Mouse (Mus musculus) heart, postnatal 14 days (tissue): ENCODE measurements around the gene Myo1e. TPM values are rescaled to one million over a fixed set of nuclear protein-coding genes. Genes with fewer than 3 reads are reported as not detected.

Experiments used
- DNase-seq, 2 experiments: peaks; one replicate each; pipeline ENCODE4 v3.0.0; 2021 to 2022
- intact Hi-C: fragments of 180-260 bp; cut with DNase I; formaldehyde crosslinking; loops from one replicate; pipeline ENCODE4 v1.15.1; 2025
- long read RNA-seq, 2 experiments: library from polyadenylated mRNA; stranded (forward); transcript quantifications; one replicate each; pipeline ENCODE4 v2.0.0; 2021
- total RNA-seq, 2 experiments: library from RNA; stranded (reverse); gene quantifications; 2 replicates each; pipeline ENCODE4 v1.2.3; 2021

The Myo1e gene
- 10 to 100 TPM; 14.6 to 17.6 TPM for total RNA-seq
- long read RNA-seq, experiment 1, full-length matches to known transcripts: 18 of 27 reads
- long read RNA-seq, experiment 1, partial matches to known transcripts: 3 of 27 reads
- long read RNA-seq, experiment 1, other reads (novel, unspliced or antisense): 6 of 27 reads
- long read RNA-seq, experiment 2, full-length matches to known transcripts: 19 of 28 reads
- long read RNA-seq, experiment 2, partial matches to known transcripts: 4 of 28 reads
- long read RNA-seq, experiment 2, other reads (novel, unspliced or antisense): 5 of 28 reads

DNA sequence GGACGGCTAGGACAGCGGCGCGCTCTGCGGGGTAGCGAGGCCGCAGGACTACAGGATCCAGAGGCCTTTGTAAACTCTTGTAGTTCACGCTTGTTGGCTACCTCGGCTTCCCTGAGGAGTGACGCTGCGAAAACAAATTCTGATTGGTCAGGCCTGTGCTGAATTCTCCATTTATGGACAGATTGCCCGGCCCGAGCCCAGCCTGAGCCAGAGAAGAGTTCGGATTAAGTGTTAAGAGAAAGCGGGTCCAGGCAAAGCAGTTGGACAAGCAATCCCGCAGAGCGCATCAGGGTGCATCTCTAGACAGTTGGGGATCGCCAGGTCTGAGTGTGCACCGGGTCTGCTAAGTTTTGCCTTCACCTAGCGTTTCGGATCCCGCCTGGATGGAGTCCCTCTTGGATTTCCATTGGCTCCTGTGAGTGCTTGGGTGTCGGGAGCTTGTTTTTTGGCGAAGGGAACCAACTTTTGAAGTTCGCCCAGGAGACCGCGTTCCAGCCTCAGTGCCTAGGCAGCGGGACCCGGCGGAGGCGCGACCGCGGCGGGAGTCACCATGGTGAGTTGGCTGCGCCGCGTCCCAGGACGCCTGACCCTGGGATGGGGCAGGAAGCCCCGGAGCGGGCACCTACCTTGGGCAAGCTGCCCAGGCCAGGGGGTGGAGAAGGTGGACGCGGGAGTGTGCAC, at the start of gene Myo1e:
Gene Myo1e (plus strand): TSS at position 200 of the 681 bp plus-strand sequence.
- intact Hi-C loops: loop anchor here (5.0 to 10.0 kb wide), 4 partner anchors 55 to 298 kb away; partner anchors contain the start of genes Fam81a and Rnf111
- DNase-seq: peak; percentile 85 to 89

DNA sequence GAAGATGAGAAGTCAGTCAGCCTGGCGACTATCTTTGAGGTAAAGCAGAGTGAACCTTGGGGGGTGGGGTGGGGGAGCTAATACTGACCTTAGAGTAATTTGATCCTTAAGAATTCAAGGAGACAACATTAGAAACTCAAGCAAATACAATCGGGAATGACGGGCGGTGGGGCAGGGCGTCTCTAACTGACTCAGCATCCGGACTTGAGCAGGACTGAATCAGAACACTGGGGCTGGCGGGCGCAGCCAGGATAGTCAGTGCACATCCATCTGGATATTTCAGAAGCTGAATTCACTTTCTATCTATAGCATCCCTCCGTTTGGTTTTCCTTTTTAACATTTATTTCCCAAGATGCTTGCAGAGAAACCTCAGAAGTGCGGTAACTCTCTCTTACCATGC, 47.1 kb upstream of the Myo1e start:
- intact Hi-C loops: no loop called here
- no peak for DNase-seq

DNA sequence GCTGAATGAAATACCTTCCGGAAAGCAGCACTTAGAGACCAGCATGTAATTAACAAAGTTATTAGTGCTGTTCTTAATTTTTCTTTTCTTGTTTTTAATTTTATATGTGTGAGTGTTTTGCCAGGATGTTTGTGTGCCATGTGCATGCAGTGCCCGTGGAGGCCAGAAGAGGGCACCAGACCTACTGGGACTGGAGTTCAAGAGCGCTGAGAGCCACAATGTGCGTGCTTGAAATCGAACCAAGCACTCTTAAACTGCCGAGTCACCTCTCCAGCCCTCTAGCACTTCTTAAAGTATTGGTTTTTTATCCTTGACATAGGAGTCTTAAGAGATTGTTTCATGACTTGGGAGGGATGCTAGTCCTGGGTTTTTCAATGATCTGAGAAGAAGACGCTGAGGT, 38.2 kb upstream of the Myo1e start:
- peak in 1 of 2 experiments; percentile 2 for DNase-seq
- intact Hi-C loops: no loop called here

DNA sequence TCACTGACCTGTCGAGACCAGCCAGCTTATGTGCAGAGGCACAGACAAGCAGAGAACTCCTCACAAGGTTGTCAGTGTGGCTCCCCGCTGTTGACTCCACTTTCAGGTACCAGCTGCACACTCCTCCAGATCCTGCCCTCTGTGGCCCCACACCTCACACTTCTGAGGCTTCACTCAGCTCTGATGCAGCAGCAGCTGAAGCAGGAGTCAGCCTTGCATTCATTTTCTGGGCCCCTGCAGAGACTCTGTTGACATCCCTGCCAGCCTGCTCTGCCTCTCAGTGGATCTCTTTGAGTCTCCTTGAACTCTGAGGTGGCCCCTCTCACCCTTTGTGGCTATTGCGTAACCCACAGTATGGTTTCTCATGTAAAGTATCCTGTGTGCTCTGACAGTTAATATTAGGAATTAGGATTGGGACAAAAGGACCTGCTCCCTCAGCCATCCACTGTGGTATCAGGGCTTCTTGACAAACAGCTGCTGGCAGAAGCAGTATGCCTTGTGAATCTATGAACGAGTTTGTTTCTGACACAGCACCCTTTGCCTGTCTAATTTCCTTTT, 32.8 kb upstream of the Myo1e start:
- intact Hi-C loops: no loop called here
- DNase-seq: no peak

DNA sequence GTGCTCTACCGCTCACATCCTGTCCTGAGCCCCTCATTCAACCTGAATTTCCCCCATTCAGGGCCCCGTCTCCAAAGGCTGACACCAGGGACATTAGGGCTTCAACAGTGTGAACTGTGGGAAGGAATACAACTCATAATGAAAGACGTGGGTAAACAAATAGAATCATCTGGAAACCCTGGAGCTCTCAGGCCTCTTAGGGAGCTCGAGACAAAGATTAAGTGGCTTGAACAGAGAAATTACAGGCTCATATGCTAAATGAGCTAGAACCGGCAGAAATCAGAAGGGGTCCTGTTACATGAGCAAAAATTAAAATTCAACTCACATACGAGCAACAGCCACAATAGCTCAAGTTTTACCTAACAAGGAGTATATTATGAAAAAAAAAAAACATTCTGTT, 32.3 kb upstream of the Myo1e start:
- no peak for DNase-seq

DNA sequence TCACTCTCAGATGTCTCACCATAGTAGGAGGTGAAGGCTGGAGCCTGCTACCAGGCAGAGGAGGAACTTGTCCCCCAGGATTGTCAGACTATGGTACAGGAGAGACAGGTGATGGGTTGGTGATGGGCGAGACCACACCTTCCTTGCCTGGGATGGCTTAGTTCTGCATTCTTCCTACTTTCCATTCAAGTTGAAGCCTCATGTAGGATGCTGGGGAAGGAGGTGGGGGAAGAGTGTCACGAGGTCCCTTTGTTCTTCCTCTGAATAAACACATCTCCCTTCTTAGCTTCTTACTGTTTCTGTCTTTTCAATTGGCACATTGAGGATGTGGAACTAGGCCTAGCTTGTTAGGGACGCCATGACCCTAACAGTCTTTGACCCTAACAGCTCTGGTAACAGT, 30.9 kb upstream of the Myo1e start:
- DNase-seq: no peak
- intact Hi-C loops: no loop called here

More for the DNA sequence above, 32.3 kb upstream of the Myo1e start:
- intact Hi-C loops: no loop called here

DNA sequence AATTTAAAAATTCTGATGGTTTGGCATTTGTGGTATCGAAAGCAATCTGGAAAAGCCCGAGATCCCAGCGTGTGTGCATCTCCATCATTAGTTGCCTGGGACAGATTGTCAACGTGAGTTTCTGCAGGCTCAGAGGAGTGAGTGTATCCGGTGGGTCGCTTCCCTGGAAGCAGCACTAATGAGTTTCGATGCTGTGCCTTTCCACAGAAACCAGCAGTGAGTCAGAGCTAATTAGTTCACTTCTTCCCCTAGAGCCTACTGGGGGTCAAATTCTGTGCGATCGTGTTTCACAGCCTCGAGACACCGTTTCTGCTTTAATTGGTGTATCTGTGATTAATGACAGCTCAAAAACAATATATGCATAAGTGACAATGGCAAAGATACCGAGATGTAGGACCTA, 25.4 kb upstream of the Myo1e start:
- no peak for DNase-seq
- intact Hi-C loops: no loop called here

DNA sequence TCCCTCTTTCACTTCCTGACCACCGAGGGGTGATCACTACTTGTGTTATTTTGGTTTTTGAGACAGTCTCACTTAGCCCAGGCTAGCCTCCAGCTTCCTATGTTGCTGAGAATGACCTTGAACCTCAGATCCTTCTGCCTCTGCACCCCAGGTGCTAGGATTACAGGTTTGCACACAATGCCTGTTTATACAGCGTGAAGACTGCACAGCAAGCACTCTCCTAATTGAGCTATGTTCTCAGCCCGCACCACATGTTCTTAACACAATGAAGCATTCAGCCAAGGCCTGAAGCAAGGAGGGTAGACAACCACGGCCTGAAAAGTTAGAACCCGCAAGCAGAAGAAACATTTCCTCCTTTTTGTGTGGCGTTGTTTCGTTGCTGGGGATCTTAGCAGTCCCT, 24.5 kb upstream of the Myo1e start:
- intact Hi-C loops: no loop called here

DNA sequence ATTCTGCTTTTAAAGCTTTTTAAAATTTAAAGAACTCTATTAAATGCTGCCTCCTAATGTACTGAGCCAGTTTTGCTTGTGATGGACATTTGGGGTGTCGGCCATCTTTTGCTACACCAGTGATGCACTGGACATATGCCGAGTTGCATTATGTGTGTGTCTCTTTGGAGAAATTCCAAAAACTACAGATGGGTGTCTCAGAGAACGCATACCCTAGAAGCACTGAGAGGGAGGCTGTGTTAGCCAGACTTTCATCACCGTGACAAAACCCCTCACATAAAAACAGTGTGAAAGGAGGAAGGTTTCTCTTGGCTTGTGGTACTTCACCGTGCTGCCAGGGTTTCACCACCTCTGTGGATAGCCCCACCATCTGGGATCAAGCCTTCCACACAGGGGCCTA, 14.8 kb upstream of the Myo1e start:
- DNase-seq: no peak
- intact Hi-C loops: no loop called here

More for the DNA sequence above, 24.5 kb upstream of the Myo1e start:
- DNase-seq: no peak

DNA sequence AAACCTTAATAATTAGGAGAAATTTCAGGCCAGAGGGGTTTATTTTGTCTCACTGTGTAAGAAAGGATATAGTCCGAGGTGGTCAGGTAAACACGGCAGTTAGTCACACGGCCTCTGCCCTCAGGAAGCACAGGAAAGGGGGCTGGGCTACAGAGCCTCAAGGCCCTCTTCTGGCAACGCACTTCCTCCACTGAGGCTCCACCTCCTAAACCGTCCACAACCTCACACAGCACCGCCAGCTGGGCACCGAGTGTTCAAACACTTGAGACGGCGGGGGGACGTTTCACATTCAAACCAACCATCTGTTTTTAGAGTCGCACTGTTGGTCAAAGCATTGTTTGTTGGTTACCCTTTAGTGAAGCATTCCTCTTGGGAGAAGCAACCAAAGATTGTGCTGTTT, 12.5 kb upstream of the Myo1e start:
- intact Hi-C loops: no loop called here
- DNase-seq: no peak

DNA sequence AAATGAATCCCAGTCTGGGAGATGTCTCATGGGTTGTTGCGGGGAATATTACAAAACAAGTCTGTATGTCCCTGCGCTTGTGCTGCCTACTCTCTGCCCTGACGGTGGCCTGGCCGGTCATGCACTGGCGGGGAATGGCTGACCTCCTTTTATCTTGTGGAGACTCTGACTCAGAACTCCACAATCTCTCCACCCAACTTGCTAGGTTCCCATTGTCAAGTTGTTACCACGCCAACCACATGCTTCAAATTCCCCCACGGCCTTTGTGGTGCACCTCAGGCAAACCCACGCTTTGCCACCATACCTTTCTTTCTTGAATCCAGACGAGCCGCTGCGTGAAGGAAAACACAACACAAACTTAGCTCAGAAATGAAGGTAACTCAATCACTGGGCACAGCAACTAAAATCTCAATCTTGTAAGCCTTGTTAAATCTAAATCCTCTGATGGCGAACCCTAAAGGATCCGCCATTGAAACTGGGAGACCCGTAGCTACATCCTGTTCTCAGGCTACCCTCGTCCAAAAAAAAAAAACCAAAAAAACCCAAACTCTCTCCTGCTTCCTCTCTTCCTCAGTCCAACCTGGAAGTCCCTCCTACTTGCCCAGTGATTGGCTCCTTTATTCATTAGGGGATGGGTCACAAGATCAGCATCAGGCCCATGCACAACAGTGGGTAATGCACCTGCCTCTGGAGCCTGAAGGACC, 10.0 kb upstream of the Myo1e start:
- no peak for DNase-seq
- intact Hi-C loops: no loop called here

DNA sequence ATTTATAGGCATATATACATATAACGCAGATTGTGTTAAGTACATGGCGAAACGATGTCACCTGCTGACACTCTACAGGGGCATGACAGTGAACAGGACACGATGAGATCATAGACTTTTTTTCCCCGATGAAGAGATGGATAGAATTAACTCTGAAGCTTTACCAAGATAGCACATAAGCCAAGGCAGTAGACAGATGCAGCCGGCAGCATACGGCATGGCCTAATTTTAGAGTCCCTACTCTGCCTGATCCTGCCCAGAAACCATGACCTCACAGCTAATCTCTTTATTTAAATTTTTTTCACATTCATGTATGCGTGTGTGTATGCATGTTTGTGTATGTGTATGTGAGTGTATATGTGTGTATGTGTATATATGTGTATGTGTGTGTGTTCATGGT, 9.2 kb upstream of the Myo1e start:
- no peak for DNase-seq
- intact Hi-C loops: no loop called here

DNA sequence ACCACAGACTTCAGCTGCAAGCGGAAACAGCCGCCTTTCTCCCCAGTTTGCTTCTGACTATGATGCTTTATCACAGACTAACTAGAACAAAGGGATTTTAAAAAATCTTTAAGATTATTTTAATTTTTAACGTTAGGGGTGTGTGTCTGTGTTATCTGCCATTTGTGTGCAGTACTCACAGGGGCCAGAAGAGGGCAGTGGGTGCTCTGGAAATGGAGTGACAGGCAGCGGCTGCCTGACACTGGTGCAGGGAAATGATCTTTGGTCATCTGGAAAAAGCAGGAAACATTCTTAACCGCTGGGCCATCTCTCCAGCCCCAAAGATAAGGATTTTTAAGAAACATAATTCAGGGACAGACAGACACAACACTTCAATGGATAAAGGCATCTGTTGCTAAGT, 4.4 kb upstream of the Myo1e start:
- DNase-seq: peak; percentile 59 to 70
- intact Hi-C loops: loop anchor here (5.0 to 10.0 kb wide), 3 partner anchors 95 to 302 kb away; partner anchors contain the start of gene Rnf111

DNA sequence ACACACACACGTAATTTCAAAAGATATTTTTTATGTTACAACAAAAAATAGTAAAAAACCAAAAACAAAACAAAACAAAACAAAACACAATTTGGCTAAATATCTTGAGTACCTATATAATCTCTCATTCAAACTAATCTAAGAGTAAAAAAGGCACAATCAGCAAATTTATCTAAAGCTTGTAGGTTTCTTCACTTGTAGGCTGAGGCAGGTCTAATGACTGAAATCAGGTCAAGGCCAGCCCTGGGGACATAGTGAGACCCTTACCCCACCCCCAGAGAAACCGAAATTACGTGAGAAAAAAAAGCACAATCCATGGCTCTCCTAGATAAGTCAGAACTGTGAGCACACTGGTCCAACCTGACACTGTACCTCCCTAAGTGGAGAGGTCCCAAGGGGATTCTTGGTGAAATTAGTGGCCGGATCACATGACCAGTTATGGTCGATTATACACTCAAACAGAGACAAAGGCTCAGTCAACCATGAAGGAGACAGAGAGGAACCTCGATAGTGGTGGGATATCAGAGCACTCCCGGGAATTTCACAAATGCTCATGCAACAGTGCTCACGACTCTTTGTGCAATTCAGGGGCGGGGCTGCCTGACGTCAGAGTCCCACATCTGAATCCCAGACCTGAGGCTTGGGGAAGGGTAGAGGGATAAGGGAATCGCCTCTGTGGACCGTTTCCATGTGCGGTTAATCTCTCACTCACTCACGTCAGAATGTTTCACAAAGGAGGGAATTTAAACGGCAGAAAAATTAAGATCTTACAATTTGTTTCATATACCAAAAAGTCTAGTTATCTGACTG, 3.7 kb upstream of the Myo1e start:
- no peak for DNase-seq
- intact Hi-C loops: loop anchor here (5.0 to 10.0 kb wide), 3 partner anchors 96 to 301 kb away; partner anchors contain the start of gene Rnf111

DNA sequence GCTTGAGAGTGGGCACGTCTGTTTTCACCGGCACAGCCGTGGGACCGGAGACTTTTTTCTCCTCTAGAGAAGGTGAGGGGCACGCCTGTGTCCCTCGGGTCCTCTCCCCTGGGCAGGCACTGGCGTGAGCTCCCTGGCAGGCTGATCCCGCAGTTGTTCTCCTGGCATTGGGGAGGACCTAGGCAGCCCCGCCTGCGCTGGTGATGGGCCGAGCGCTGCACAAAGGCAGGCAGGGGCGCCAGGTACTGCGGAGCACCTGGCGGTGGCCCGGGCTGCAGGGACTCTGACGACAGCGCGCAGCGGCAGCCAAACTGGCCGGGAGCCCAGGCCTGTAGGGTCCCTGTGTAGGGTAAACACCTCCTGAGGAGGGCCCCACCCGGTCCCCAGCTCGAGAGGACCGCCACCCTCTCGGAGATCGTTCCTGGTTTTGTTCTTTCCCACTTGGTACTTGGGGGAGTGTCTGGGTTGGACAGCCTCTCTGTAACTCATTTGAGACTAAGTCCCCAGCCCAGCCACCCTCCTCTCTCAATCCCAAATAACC, 901 bp downstream of the Myo1e start:
- peak; percentile 55 to 70 for DNase-seq
- intact Hi-C loops: loop anchor here (5.0 to 10.0 kb wide), 4 partner anchors 54 to 297 kb away; partner anchors contain the start of genes Fam81a and Rnf111

DNA sequence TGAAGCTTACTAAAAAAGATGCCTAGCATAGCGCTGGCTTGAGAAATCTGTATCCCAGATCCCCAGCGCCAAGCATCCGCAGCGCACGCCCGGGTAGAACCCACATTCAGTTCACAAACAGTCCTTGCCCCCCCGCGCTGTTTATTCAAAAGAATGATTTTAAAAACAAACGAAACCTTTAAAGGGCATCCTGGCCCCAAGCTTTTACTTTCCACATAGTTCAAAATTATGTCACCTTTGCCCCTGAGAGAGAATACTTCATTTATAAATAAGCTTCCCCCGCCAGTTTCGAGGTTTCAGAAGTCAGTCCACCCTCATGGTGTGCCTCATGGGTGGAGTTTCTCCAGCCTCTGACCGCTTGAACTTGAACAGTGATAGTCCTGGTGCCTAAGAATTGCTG, 1.6 kb downstream of the Myo1e start:
- no peak for DNase-seq
- intact Hi-C loops: loop anchor here (5.0 to 10.0 kb wide), 4 partner anchors 54 to 296 kb away; partner anchors contain the start of genes Fam81a and Rnf111

DNA sequence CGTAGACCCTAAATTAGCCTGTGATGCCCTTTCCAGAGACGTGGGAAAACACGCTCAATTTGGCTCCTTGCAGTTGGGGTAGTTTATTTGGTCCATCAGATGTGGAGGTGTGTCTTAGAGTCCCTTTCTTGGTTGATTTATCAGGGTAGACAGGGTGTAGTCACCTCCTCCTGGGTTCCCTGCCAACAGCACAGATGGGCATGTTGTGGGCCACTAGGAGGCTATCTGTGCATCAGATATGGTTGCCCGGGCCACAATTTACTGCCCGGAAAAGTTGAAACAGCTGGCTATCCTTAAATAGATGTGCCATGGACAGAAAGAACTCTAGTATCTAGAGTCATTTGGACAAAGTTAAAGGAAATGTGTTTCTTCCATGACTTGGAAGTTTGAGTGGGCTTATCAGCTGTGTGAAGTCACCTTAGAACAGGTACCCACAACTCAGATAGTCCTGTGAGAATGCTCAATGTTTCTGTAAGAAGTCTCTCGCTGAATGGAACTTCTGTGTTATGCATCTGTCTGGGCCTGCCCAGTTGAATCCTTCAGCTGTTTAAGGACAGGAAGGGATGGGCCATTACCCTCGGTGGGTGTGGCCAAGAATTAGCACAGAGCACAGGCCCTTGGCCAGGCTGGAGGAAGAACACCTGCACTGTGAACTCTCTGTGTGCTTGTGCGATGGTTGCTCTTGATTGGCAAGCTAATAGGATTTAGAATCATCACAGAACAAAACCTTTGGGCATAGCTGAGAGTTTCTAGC, 2.3 kb downstream of the Myo1e start:
- peak; percentile 15 to 18 for DNase-seq
- intact Hi-C loops: loop anchor here (5.0 to 10.0 kb wide), 4 partner anchors 53 to 295 kb away; partner anchors contain the start of genes Fam81a and Rnf111

DNA sequence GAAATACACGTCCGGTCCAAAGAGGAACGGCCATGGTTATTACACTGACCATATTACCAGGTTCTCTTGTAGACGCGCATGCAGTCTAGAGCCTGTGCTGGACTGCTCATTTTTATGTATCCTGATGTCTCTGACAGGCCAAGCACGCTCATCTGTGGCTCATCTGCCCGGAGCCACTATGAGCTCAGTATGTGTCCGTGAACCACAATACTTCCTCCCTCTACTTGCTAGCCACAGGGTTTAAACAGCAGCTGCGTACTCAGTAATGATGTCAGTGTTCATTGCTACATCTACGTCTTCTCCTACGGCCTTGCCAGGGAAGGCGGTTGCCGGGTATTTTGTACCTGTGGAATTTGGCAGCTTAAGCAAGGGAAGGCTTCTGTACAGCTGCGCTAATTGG, 4.5 kb downstream of the Myo1e start:
- intact Hi-C loops: no loop called here

DNA sequence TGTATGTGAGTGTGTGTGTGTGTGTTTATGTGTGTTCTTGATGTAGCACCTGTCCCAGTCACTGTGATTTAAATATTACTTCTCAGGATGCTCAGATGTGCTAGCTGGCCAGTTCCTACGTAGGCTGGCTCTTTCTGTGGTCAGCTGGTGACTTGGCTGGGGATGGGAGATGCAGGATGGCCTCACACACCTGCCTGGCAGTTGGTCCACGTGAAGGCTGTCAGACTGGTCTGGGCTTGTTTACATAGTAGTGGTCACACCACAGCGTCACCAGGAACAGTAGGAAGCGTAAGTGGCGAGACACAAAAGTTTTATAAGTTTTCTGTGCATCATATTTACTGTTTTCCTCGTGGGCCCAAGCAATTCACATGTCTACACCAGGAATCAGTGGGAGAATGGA, 9.4 kb downstream of the Myo1e start:
- DNase-seq: no peak
- intact Hi-C loops: no loop called here

More for the DNA sequence above, 4.5 kb downstream of the Myo1e start:
- no peak for DNase-seq
